Mouse (Mus musculus): Measurements from ENCODE around the gene Ezr. TPM values are rescaled to one million over a fixed set of nuclear protein-coding genes. Genes with fewer than 3 reads are reported as not detected.

The Ezr gene
- total and polyA plus RNA-seq, 2 experiments from 2014 or later = 44.7 to 62.4 TPM

DNA sequence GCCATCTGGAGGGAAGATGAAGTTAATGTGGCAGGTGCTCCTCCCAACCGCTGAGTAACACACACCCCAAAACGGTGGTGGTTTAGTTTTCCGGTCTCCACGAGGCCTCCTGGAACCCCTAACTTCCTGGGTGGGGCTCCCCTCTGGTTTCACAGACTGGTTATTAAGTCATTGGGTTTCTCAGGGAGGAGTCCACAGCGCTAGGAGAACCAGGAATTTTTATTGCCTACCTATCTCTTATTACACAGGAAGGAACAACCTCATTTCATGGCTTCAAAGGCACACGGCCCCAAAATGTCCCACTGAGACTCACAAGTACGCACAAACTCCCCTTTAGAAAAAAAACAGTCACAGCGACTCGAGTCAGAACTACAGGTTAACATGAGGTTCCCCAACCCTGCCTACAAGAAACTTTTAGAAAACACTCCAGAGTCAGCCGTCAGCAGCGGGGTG, 38.8 kb downstream of the Ezr start:
- Histone ChIP-seq H3K4me2 (ENCODE audit: low read depth, low read length) (no peak overlapping the region), H3K27me3 (ENCODE audit: insufficient read depth, low read length) (no peaks in the 10 kb centered on the region), H3K27ac (no peak overlapping the region), H3K4me3 (ENCODE audit: low read length) (no peak overlapping the region), H3K9me3 (ENCODE audit: low read length) (no peaks in the 10 kb centered on the region), H3K36me3 (ENCODE audit: insufficient read depth, low read length) (no peaks in the 10 kb centered on the region), H3K9ac (replicated peaks; ENCODE audit: low read length) (no peak overlapping the region), H3K4me1 (ENCODE audit: insufficient read depth, low read length) (peaks cover 30% of the 10 kb centered on the region)
- ATAC-seq (no peak), DNase-seq (ENCODE audit: low spot score) (no peak)
- 76% methylated on average over 11 of the region's 11 CpGs for WGBS
- no peak for TF ChIP-seq CTCF (IDR thresholded peaks at IDR 0.05; ENCODE audit: low read depth)

DNA sequence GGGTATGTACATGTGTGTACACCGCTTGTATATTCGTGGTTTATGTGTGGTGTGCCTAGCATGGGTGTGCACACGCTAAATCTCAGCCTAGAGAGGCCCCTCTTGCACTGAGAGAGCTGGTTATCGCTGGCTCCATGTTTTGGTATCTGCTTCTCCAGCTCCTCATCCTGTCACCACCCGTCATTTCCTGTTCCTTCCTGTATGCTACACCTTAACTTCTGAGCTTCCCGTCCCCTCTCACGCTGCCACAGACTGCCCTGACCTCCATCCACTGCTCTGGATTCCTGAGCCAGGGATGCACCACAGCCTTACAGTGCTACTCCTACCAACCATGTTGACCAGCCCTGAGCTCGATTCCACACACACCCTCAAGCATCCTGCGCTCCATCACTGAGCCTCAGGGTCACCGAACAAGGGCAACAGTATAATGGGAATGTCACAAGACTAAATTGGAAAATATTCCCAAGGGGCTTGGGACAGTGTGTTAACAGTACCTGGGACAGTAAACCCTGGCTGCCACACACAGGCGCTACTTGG, 39.5 kb downstream of the Ezr start:
- WGBS = 85% methylated on average over 11 of the region's 11 CpGs
- no peak overlapping the region for H3K4me3 ChIP-seq (ENCODE audit: low read length)
- H3K4me2 ChIP-seq (ENCODE audit: low read depth, low read length) = no peak overlapping the region
- no peaks in the 10 kb centered on the region for H3K36me3 ChIP-seq (ENCODE audit: insufficient read depth, low read length)
- H3K27me3 ChIP-seq (ENCODE audit: insufficient read depth, low read length) = no peaks in the 10 kb centered on the region
- no peak overlapping the region for H3K9ac ChIP-seq (replicated peaks; ENCODE audit: low read length)
- peaks cover 30% of the 10 kb centered on the region for H3K4me1 ChIP-seq (ENCODE audit: insufficient read depth, low read length)
- no peaks in the 10 kb centered on the region for H3K9me3 ChIP-seq (ENCODE audit: low read length)
- H3K27ac ChIP-seq = no peak overlapping the region
- no peak for TF ChIP-seq CTCF (IDR thresholded peaks at IDR 0.05; ENCODE audit: low read depth)
- DNase-seq (ENCODE audit: low spot score) = no peak
- ATAC-seq = no peak

DNA sequence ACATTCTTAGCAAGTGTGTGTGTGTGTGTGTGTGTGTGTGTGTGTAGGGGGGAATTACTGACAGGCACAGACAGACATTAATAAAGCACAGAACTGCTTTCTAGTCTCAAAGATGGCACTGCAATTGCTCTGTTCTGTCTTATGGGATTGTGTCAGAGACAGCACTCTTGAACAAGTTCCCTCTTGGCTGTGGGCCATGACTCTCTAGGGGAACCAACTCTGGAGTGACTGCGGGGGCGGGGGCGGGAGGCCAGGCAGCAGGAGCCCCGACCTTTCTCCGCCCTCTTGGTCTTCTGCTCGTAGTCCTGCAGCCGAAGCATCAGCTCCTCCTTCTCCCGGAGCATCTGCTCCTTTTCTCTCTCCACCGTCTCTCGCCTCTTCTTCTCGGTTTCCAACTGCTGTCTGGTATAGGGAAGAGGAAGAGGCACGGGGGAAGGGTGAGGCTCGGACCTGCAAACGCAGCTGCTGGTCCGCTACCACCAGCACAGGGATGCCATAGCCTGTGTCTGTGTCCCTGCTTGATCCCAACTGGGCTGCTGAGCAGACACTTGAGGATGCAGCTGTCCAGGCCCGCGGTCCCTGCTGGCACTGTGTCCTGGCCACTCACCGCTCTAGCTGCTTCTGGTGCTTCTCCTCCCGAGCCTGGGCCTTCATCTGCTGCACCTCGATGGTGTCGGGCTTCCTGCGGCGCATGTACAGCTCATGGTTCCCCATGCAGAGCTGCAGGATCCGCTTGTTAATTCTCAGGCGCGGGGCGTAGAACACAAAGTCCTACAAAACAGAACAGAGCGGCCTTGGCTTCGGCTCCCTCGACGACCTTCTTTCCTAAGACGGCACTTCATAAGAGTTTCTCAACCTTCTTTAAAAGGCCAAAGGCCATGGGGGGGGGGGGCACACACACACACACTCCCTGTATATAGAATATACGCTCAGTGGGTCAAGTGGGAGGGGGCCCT, 40.2 kb downstream of the Ezr start:
- H3K9ac ChIP-seq (replicated peaks; ENCODE audit: low read length) = no peak overlapping the region
- peaks cover 25% of the 10 kb centered on the region for H3K4me1 ChIP-seq (ENCODE audit: insufficient read depth, low read length)
- no peaks in the 10 kb centered on the region for H3K9me3 ChIP-seq (ENCODE audit: low read length)
- H3K27ac ChIP-seq = peak overlapping the region; percentile 28; the same call in 1 of the 2 replicates
- ATAC-seq (no peak), DNase-seq (ENCODE audit: low spot score) (peak; percentile 62)
- H3K4me2 ChIP-seq (ENCODE audit: low read depth, low read length) = no peak overlapping the region
- H3K4me3 ChIP-seq (ENCODE audit: low read length) = no peak overlapping the region
- no peak for TF ChIP-seq CTCF (IDR thresholded peaks at IDR 0.05; ENCODE audit: low read depth)
- WGBS = 44% methylated on average over 32 of the region's 33 CpGs
- H3K36me3 ChIP-seq (ENCODE audit: insufficient read depth, low read length) = no peaks in the 10 kb centered on the region
- no peaks in the 10 kb centered on the region for H3K27me3 ChIP-seq (ENCODE audit: insufficient read depth, low read length)

DNA sequence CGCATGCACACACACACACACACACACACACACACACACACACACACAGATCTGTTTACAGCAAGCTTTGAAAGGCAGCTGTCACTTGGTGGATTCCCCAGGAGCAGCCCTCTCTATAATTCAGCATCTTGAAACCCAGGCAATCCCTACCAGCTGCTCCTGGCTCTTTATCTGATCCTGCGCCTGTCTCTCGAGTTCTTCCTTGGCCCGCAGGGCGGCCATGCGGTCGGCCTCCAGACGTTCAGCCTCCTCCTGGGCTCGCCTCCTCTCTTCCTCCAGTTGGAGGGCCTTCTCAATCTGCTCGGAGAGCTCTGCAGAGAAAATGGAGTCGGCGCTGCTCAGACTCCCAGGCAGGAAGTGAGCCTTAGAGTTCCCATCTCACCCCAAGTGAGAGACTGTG, 41.3 kb downstream of the Ezr start:
- H3K27me3 ChIP-seq (ENCODE audit: insufficient read depth, low read length) = no peaks in the 10 kb centered on the region
- H3K4me1 ChIP-seq (ENCODE audit: insufficient read depth, low read length) = peaks cover 16% of the 10 kb centered on the region
- no peak overlapping the region for H3K27ac ChIP-seq
- no peak overlapping the region for H3K4me2 ChIP-seq (ENCODE audit: low read depth, low read length)
- H3K9ac ChIP-seq (replicated peaks; ENCODE audit: low read length) = no peak overlapping the region
- H3K4me3 ChIP-seq (ENCODE audit: low read length) = no peak overlapping the region
- DNase-seq (ENCODE audit: low spot score) = no peak
- no peak for TF ChIP-seq CTCF (IDR thresholded peaks at IDR 0.05; ENCODE audit: low read depth)
- no peak for ATAC-seq
- H3K9me3 ChIP-seq (ENCODE audit: low read length) = no peaks in the 10 kb centered on the region
- 70% methylated on average over 12 of the region's 12 CpGs for WGBS
- H3K36me3 ChIP-seq (ENCODE audit: insufficient read depth, low read length) = no peaks in the 10 kb centered on the region

DNA sequence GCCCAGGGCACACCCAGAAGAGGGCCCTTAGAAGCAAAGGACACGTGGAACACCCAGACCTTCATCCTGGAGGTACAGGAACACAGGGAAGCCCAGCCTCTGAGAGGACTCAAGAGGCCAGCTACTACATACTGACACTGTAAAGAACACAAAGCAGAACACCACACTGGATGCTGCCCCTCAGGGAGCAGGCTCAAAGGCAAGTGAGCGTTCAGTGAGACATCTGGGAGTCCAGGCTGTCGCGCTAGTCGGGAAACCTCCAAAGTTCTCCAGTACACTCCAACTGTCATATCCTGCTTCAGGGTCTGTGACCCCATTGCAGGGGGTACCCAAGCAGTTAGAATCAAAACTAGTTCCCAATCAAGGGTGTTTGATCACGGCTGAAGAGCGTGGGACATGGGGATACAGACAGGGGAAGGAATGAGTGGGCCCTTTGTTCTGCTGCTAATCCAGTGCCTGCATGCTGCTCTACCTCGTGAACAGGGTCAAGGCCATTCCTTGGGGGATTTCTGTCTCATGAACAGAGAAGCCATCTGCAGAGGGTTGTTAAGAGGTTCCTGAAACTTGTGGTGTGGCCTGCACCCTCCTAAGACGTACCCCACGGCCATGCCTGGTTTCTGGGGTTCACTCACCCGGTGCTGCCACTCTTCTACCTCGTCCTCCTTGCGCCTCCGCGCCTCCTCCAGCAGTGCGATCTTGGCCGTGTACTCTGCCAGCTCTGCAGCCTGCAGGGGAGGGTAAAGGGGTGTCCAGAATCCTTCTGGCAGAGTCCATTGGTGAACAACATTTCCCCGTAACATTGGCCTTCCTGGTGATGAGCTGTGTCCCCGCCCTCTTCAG, 42.0 kb downstream of the Ezr start:
- Histone ChIP-seq H3K4me2 (ENCODE audit: low read depth, low read length) (no peak overlapping the region), H3K27ac (no peak overlapping the region), H3K4me3 (ENCODE audit: low read length) (no peak overlapping the region), H3K9me3 (ENCODE audit: low read length) (no peaks in the 10 kb centered on the region), H3K4me1 (ENCODE audit: insufficient read depth, low read length) (peaks cover 13% of the 10 kb centered on the region), H3K27me3 (ENCODE audit: insufficient read depth, low read length) (no peaks in the 10 kb centered on the region), H3K36me3 (ENCODE audit: insufficient read depth, low read length) (no peaks in the 10 kb centered on the region), H3K9ac (replicated peaks; ENCODE audit: low read length) (no peak overlapping the region)
- no peak for TF ChIP-seq CTCF (IDR thresholded peaks at IDR 0.05; ENCODE audit: low read depth)
- DNase-seq (ENCODE audit: low spot score) (no peak), ATAC-seq (no peak)
- 66% methylated on average over 19 of the region's 19 CpGs for WGBS

DNA sequence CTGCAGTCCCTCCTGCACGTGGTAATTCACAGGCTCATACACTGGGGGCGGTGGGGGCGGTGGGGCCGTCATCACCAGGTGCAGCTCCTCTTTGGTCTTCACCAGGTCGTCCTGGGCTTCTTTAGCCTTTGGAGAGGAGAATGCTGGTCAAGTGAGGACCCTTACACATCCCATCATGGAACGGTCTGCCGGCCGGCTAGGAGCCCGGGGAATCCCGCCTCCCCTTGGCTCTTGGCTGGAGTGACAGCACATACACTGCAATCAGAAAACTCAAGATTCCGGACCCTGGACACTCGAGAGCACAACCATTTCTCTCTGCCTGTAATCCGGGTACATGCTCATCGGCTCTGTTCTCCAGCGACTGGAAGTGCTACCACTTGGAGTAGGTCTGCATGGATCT, 42.8 kb downstream of the Ezr start:
- Histone ChIP-seq H3K36me3 (ENCODE audit: insufficient read depth, low read length) (no peaks in the 10 kb centered on the region), H3K27ac (no peak overlapping the region), H3K9me3 (ENCODE audit: low read length) (no peaks in the 10 kb centered on the region), H3K9ac (replicated peaks; ENCODE audit: low read length) (no peak overlapping the region), H3K4me2 (ENCODE audit: low read depth, low read length) (no peak overlapping the region), H3K4me3 (ENCODE audit: low read length) (no peak overlapping the region), H3K27me3 (ENCODE audit: insufficient read depth, low read length) (no peaks in the 10 kb centered on the region), H3K4me1 (ENCODE audit: insufficient read depth, low read length) (peaks cover 9% of the 10 kb centered on the region)
- WGBS = 90% methylated on average over 15 of the region's 15 CpGs
- TF ChIP-seq CTCF (IDR thresholded peaks at IDR 0.05; ENCODE audit: low read depth) = no peak
- ATAC-seq (no peak), DNase-seq (ENCODE audit: low spot score) (no peak)
